Mouse (Mus musculus) right cerebral cortex, postnatal 25 days (tissue): ENCODE measurements at regions not wholly inside any gene's neighbourhood (a gene's known extent, or its start where the extent isn't known, plus 50 kb on each side); places are given as distances from the start of the nearest gene placed in this dataset.
"Not testable (repeated sequence)": the region's sequence is repeated elsewhere in the genome, so short reads cannot be mapped to it uniquely, and the experiment has no call there.

Experiments used
- DNase-seq: peaks from one replicate; pipeline ENCODE4 v3.0.0; 2022

DNA sequence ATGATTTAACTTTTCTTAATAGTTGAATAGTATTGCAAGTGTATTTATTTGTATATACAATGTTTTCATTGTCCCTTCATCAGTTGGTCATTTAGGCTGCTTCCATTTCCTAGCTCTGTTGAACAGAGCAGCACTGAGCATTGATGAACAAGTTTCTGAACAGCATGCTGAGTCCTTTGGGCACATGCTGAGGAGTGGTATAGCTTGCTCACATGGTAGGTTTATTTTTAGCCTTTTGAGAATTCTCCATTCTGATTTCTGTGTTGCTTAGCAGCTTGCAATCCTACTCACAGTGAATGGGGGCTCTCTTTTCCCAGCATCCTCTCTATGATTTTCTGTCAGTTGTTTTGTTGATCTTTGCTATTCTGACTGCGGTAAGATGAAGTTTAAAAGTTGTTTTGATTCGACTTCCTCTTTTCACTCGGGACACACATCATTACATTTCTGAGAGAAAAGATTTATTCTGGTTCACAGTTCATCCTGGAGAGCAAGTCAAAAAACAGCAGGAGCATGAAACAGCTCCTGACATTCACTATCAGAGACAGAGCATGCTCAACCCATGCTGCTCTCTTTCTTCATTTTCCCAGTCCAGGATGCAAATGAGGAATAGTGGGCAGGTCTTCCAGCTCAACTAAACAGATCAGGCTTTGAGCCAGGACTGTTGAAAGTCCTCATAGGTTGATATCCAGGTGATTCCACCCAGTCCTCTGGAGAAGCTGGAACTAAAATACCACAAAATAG lies 413.1 kb downstream of the Gm37988 start:
- DNase-seq: no peak

DNA sequence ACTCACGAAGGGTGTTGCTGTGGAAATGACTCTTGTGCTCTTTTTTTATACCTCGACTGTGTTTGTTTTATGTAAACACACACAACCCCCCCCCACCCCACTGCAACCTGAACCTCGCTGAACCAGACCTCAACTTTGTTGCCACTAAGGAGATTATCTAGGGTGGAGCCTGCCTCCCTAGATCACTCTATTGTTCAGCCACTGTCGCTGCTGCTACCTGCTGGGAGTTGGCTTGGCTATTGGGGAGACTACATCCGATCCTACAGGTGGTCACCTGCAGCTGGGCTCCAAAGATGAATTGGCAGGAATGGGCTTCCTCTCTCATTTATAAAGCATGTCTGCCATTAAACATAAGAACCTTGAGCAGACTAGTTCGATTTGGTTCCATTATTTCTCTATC lies 420.2 kb downstream of the Gm37988 start:
- DNase-seq: no peak

DNA sequence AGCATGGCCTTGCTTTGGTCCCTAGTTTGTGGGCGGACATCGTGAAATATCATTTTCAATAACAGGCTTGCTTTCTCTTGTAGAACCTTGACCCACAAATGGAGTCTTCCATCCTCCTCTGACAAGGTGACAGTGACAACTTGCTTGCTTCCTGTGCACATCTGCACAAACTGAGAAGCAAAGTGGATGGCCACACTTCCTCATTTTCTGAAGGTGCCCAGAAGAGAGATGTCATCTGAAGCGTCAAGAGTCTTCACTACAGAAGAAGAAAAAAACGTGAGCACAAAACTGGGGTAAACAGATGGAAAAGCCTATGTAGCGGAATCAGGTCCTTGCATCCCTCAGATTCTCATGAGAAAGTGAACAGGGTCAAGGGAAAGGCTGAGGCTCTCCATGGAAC lies 423.5 kb downstream of the Gm37988 start:
- no peak for DNase-seq

DNA sequence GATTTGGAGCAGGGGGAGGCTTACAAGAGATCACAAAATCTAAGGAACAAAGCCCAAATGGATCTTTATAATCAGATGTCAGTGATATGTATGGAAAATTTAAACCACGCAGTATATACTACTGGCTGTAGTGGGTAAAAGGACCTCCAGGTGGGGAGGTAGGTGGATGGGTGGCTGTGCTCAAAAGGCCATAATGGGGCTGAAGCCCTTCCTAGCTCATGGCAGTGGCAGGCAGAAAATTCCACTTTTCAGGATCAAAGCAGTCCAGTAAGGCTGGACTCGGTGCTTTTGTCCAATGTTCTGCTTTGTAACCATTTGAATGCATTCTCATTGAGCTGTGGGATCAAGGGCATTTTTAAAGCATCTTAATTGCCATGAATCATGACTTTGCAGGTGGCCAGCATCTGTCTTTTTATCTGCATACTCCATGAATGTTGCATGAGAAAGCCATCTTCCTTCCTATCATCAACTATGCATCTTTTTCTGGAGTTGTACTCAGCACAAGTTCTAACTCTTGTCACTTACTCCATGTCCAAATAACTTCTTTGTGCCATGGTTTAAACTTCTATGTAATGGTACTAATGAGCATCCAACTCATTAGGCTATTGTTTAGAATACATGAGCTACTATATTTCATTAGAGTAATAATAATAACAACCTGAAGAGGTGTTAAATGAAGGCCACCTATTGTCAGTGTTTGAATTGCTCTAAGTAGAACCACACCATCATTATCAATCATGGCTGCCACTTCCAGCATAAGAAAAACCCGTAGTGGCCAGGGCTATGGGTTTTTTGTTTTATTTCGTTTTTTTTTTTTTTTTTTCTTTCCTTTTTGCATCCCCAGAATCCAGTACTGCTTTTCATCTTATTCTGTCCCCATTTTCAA lies 424.5 kb downstream of the Gm37988 start:
- DNase-seq: no peak

DNA sequence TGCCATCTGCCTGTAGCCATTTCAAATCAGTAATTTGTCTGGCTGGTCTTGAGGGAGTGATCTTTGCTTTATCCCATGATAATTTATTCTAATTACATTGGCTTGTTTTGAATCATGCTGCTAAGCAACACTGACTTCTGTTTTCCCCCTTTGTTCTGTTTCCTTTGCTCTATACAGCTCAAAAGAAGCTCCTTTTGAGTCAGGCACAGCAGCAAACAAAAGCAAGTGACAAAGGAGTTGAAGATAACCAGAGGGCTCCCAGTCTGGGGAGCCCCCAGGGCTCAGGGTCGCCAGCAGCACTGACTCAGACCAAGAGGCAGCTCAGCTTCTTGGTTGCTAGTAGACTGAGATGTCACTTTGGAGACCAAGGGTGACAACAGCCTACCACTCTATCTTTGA lies 425.2 kb downstream of the Gm37988 start:
- DNase-seq: no peak

DNA sequence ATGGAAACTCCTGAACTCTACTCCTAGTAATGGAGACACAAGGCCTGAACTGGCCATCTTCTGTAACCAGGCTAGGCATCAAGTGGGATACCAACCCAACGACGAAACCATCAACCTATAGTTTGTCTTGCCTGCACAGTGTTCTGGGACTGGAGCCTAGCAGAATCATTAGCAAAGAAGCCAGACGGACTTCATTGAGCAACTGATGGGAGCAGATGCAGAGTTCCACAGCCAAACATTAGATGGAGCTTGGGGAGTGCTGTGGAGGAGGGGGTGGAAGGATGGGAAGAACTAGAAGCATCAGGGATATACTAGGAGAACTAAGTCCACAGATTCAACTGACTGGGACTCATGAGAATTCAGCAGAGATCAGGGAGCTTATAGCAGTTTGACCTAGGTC lies 435.5 kb downstream of the Gm37988 start:
- peak; percentile 6 for DNase-seq

DNA sequence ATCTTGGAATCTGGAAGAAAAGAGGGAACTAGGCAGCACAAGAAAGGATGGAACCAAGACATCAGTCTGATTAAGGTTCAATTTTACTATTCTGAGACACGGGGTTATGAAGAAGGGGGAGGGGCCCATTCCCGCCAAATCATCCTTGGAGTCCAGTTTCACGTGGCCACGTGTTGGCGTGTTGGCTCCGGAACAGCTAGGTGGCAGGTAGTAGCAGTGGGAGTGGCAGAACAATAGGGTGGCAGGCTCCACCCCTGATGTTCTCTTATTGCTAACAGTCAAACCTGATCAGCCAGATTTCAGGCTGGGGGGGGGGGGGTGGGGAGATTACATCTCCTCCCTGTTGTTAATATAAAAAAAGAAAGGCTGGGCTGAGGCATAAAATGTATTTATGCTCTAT lies 453.2 kb downstream of the Gm37988 start:
- DNase-seq: not testable (repeated sequence)

DNA sequence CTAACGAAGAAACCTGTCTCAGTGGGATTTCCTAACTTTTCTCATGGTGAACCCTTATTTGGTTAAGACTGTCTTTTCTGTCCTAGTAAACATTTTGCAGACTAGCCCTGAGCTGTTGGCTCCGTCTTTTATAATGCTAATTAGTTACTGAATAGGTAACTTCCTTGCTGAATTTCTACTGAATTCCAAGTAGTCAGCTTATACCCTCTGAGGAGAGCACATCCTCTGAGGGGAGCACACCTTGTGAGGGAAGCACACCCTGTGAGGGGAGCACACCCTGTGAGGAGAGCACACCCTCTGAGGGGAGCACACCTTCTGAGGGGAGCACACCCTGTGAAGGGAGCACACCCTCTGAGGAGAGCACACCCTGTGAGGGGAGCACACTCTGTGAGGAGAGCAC lies 453.6 kb downstream of the Gm37988 start:
- not testable (repeated sequence) for DNase-seq

DNA sequence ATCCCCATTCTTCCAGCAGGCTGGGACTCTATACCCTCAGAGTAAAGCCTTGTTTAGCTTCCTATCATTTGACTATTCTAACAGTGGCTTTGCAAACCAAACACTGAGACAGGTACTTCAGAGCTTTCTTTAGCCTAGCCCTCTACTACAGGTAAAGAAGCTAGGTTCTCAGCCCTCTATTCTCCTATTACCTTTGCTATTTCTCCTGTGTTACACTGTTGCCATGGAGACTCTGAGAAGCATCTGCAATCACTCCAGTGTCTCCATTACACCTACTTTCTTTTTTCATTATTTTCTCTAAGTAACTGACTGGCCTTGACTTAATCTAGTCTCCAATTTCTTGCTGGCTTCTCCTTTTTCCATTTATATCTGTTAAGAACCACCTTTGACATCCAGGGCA lies 466.2 kb downstream of the Gm37988 start:
- no peak for DNase-seq

DNA sequence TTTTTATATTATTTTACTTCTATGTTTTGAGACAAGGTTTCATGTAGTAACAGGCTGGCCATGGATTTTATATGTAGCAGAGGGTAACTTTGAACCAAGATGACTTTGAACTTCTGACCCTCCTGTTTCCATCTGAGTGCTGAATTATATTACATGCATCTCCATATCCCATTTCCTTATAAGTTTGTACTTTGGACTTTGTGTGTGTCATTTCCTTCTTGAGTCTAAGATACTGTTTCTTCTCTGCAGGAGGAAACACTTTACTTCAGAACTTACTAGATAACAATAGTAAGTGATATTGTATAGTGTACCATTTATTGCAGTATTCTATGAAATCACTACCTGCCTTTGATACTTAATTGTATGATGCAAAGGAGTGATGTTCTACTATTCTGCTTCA lies 486.9 kb downstream of the Gm37988 start:
- DNase-seq: no peak

DNA sequence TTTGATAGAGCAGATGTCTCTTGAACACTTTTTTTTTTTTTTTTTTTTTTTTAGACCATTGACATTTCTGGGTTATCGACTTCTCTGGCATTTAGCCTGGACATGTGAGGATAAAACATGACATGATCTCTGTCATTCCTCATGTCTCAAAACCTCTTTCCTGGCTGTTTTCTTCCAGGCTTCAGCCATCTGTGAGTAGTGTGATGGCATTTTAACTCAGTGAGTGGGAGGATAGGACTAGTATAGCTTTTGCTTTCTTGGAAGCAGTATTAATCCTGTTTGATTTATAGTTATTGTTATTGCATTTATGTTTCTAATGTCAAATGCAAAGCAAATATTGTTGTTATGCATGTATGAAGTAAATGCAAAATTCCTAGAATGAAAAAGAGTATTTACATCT lies 489.9 kb downstream of the Gm37988 start:
- DNase-seq: no peak

DNA sequence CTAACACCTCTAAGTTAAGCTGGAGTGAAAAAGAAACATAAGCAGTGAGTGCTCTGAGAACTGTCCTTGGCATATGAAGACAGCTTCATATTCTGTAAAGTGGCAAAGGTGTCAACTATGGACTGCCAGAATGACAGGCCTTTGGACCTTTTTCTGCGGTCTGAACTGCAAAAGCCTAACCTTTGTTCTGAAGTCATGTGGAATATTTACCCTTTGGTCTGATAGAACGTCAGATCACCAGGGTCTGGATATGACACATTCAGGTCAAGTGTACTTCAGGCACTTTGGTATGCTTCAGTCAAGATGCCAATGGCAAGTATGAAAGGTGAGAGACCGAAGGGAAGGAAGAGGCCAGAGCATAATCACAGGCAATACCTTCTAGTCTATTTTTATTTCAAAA lies 504.0 kb downstream of the Gm37988 start:
- no peak for DNase-seq

DNA sequence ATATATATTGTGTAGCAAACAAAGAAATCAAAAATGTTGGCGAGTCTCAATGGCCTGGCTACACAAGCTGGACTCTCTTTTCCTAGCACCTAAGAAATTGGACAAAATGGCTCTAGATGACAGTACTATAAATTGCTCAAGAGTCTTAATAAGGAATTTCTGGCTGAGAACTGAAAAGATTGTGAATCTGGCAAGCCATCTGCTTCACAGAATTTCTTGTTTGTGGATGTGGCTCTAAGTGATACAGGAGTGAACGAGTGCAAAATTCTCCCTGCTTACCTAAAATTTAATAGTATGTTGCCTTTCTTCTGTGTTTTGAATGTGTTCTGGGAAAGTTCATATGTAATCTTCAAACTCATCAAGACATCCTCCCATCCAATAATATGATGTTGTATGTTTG lies 508.1 kb downstream of the Gm37988 start:
- DNase-seq: no peak

DNA sequence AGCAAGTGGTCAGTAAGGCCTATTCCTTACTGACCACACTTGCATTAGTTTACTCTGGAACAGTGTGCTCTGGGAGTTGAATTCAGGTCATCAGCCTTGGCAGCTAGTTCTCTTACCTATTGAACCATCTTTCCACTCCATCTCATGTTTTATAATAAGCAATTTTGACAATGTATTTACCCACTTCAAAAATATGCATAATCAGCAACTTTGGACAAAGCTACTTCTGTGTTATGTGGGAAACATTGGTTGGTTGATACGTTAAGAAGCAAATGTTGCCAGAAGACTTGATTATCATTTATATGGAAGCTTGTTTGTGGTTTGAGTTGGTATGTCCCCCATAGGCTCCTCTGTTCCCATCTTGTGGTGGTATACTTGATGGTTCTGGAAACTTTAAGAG lies 509.4 kb downstream of the Gm37988 start:
- DNase-seq: no peak

DNA sequence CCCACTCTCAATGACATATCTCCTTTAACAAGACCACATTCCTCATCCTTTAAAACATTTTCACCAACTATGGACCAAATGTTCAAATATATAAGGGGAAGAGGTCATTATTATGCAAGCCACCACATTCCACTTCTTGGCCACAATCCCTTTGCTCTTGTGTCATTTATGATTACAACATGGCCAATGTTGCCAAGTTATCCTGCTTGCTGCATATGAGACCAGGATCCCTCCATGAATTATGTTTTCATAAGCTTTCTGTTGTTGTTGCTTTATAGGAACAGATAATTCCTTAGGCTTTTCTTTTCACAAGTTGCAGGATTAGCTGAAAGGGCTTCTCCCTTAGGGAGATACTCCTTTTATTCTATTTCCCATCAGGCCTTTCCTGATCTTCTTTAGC lies 518.6 kb downstream of the Gm37988 start:
- DNase-seq: no peak
